7 mouse cellular contexts compared by ENCODE assay signal in the genomic region with DNA sequence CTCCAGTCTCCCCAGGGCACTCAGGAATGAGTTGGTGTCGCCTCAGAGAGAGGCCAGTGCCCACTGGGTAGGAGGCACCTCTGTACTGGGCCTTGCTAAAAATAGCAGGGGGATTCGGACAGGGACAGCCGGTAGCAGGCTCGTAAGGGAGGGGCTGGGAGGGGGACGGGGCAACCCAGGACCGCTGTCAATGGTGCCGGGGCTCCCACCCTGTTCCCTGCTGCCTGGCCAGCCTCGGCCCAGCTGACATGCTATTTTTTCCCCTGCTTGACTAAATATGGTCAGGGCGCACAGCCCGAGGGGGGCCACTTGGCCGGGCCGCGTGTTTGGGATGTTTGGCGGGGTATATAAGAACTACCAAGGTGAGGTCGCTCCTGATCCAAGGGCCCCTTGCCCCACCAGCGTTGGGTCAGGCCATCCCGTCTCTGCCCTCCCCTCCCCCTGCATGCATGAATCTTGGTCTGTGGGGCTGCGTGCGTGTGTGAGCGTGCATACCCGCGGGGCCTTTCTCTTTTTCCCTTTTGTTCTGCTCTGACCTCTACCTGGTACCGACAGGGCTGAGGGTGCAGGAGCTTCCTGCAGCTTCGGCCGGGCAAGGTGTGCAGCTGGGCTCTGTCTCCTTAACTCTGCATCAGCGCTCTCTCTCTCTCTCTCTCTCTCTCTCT. TPM values are rescaled to one million over a fixed set of nuclear protein-coding genes. Genes with fewer than 3 reads are reported as not detected.
DNase-seq lines count a peak whose midpoint lies in the region; ATAC-seq lines count a peak whose summit lies in the region.

No protein-coding gene starts in this region.

- peak; percentile 50; the same call in 1 of the 2 replicates for ATAC-seq in forebrain, embryonic 13.5 days
- peak; percentile 68 for ATAC-seq in midbrain, embryonic 13.5 days

- no peaks in the 10 kb centered on the region for H3K9me3 ChIP-seq in forebrain, embryonic 13.5 days (replicated peaks)
- no peaks in the 10 kb centered on the region for H3K9me3 ChIP-seq in midbrain, embryonic 13.5 days

- H3K36me3 ChIP-seq in forebrain, embryonic 13.5 days (ENCODE audit: poor library complexity, severe bottlenecking), result no peaks in the 10 kb centered on the region
- no peaks in the 10 kb centered on the region for H3K36me3 ChIP-seq in midbrain, embryonic 13.5 days

- H3K4me3 ChIP-seq in forebrain, embryonic 13.5 days, result peak overlapping the region; percentile 45
- peak overlapping the region; percentile 50 for H3K4me3 ChIP-seq in midbrain, embryonic 13.5 days (replicated peaks)

- H3K27me3 ChIP-seq in forebrain, embryonic 13.5 days, result peaks cover 77% of the 10 kb centered on the region
- peaks cover 47% of the 10 kb centered on the region for H3K27me3 ChIP-seq in midbrain, embryonic 13.5 days

- WGBS in forebrain, embryonic 13.5 days, result 4% methylated on average over 26 of the region's 26 CpGs
- 4% methylated on average over 26 of the region's 26 CpGs for WGBS in midbrain, embryonic 13.5 days

- peak overlapping the region; percentile 82 for H3K4me2 ChIP-seq in forebrain, embryonic 13.5 days
- H3K4me2 ChIP-seq in midbrain, embryonic 13.5 days (replicated peaks), result peak overlapping the region; percentile 92

- peak overlapping the region; percentile 63 for H3K9ac ChIP-seq in forebrain, embryonic 13.5 days
- peak overlapping the region; percentile 65 for H3K9ac ChIP-seq in midbrain, embryonic 13.5 days (replicated peaks)

- peaks cover 12% of the 10 kb centered on the region for H3K4me1 ChIP-seq in forebrain, embryonic 13.5 days
- peaks cover 22% of the 10 kb centered on the region for H3K4me1 ChIP-seq in midbrain, embryonic 13.5 days (replicated peaks)

- no peak overlapping the region for H3K27ac ChIP-seq in forebrain, embryonic 13.5 days
- no peak overlapping the region for H3K27ac ChIP-seq in midbrain, embryonic 13.5 days

- DNase-seq in embryo, embryonic 10.5 days (ENCODE audit: low spot score), result peak; percentile 36
- DNase-seq in heart, postnatal 14 days, result peak; percentile 72 to 80
- DNase-seq in MN1 (ENCODE audit: low spot score) (no peak), adipocyte (ENCODE audit: low spot score) (no peak)
- no peak for DNase-seq in layer of hippocampus, adult 11-12 months (ENCODE audit: low spot score)

- intact Hi-C loops in heart, postnatal 14 days (cut with DNase I), result no loop called here

RNA-seq across cellular contexts. Expression of gene Gata5, which starts 50.9 kb away (rescaled TPM):
- polyA plus RNA-seq in forebrain, embryonic 13.5 days (2015; fragmentation: Nextera tagmentation; extraction: Ambion mirVana), result not detected in 2 replicates
- 1 to 10 TPM; 1.0 to 1.2 TPM for total RNA-seq in heart, postnatal 14 days (2021)
- polyA plus RNA-seq in midbrain, embryonic 13.5 days (2015; fragmentation: Nextera tagmentation; extraction: Ambion mirVana), result not detected in 2 replicates

Comparison
In these comparisons a context has a peak if more than half of its experiments do, and no peak if none do; other contexts are left out.
1. DNase-seq: peak in embryo, embryonic 10.5 days (single experiment) and heart, postnatal 14 days (2 of 2); none in MN1 (single experiment), adipocyte (single experiment) and layer of hippocampus, adult 11-12 months (single experiment).